Mouse (Mus musculus): ENCODE results near the gene Ndufaf2. TPM values are rescaled to one million over a fixed set of nuclear protein-coding genes. Genes with fewer than 3 reads are reported as not detected.

The Ndufaf2 gene
- total RNA-seq, 1 experiment from 2014 or later = 19.1 TPM

DNA sequence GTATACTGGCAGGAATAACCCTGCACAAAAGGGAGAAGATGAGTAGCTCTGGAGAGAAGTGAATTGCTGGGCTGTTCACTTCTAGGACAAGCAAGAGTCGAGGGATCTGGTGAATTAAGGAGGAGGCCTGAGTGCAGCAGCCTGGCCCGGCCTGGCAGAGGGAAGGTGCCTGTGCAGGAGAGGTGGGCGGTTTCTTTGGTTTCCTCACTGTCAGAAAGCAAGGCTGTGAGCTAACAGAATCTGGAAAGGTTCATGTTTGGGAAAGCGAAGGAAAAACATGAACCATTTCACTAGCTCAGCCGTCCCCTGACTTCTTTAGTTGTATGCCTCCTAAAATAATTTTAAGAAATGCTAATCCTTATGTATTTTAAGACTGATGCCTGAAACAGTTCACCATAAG lies 173.8 kb downstream of the Ndufaf2 start:
- no peak for ATAC-seq (replicated peaks; ENCODE audit: insufficient number of reproducible peaks, low FRiP score, low TSS enrichment, poor library complexity, severe bottlenecking)

DNA sequence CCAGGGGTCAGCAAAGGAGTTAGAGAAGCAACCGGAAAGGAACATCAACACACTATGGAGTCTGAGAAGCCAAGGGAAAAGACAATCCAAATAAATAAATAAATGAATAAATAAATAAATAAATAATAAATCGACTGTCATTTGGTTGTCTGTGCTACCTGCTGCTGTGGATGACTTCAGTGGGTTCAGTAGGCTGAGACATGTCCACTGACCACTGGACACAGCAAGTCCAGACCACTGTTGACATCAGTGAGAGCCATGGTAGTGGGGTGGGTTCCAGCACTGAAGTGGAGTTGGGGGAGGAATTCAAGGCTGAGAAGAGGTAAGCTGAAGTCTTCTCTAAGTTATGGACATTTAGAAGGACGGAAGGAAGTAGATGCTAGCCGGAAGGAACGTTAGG lies 174.2 kb downstream of the Ndufaf2 start:
- ATAC-seq (replicated peaks; ENCODE audit: insufficient number of reproducible peaks, low FRiP score, low TSS enrichment, poor library complexity, severe bottlenecking) = no peak

DNA sequence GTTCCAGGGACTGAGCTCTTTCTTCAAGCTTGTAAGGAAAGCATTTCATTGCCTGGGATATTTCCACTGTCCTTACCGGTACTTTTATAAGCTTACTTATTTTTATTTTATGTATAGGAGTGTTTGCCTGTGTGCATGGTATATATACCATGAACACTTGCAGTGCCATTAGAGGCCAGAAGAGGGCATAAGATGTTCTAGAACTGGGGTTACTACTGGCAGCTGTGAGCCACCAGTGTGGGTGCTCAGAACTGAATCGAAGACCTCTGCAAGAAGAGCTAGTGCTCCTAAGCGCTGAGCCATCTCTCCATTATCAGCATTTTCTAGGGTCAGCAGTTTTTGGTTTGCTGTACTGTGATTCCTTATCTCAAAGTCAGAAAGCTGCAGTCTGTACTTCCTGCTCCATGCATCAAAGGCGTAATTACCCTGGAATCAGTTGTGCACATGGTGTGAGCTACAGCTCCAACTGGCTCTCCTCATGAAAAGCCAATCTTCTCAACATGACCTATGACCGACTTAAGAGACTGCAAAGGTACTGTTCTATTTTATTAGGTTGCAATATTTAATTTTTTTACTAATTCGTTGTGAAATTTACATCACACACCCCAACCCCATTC lies 175.1 kb downstream of the Ndufaf2 start:
- ATAC-seq (replicated peaks; ENCODE audit: insufficient number of reproducible peaks, low FRiP score, low TSS enrichment, poor library complexity, severe bottlenecking) = no peak

DNA sequence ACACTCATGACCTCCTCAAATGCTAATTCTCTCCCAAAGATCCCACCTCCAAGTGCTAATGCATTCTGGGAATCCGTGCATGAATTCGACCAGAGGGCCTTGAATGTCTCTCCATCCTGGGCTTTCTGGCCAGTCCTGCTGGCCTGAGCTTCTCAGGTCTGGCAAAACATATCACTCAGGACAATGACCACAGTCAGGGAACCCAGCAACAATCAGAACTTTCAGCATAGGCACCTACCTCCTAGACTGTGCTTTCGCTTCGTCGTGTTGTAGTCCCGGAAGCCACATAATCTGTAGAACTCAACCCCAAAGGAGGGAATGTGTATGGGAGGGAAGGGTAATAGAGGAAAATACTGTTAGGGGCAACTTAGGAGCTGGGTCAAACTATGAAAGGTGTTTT lies 179.0 kb downstream of the Ndufaf2 start:
- no peak for ATAC-seq (replicated peaks; ENCODE audit: insufficient number of reproducible peaks, low FRiP score, low TSS enrichment, poor library complexity, severe bottlenecking)

DNA sequence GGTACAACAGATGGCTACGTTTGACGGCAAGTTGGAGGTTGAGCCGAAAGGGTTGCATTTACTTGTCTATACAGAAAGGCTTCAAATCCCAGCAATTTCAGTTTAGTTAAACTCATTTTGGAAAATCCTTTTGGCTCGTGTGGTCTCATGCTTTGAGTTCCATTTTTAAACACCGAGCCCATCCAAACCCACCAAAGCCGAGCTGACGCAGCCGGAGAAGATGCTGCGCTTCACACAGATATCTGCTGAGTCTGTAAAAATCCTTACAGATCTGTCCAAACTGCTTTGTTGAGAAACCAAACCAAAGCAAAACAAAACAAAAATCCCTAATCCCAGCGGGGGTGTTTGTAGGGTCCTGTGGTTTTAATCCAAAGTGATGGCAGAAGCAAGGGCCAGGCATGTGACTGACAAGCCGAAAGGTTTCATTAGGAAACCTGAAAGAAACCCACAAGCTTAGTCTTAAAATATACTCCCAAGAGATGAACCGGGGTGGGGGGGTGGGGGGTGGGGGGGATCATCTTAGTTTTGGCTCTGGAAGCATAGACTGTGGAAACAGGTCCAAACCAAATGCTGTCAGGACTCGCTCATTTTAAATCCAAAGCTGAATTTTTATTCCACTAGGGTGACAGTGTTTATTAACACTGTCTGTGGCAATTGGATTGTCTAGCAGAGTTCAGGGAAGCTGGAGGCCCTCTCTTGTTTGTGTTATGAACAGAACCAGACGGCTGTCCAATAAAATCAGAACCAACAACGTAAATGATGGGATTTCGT lies 181.4 kb downstream of the Ndufaf2 start:
- no peak for ATAC-seq (replicated peaks; ENCODE audit: insufficient number of reproducible peaks, low FRiP score, low TSS enrichment, poor library complexity, severe bottlenecking)

DNA sequence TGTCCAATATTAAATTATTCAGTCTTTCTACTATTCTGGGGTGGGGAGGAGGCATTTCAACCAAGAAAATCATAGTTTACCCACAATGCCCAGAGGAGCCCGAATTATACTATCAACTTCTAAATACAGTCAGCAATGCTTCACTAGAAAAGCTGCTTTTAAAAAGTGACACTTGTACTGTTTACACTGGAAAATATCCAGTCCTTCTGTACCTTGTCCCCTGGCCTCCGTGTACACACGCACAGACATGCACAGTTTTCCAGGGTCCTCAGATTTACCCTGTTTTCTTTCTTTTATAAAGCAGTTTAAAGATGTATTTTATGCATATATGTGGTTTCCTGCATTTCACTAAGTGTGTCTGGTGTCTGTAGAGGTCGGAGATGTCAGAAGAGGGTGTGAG lies 186.0 kb downstream of the Ndufaf2 start:
- ATAC-seq (replicated peaks; ENCODE audit: insufficient number of reproducible peaks, low FRiP score, low TSS enrichment, poor library complexity, severe bottlenecking) = no peak

DNA sequence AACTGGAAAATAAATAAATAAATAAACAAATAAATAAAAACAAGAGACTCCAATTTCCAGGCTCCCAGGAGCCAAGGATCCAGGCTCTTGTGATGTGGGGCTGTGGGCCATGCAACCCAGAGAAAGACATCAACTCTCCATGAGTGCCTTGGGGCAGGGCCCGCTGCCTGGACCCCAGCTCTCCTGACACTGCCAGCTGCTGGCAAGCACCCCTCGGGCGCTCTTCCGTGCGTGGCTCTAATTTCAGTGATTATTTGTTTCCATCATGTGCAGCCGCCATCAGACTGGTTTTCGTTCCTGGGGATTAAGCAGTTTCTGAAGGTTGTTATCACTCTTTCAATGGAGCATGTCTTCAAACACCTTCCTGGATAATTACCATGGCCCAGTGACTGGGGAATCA lies 186.6 kb downstream of the Ndufaf2 start:
- no peak for ATAC-seq (replicated peaks; ENCODE audit: insufficient number of reproducible peaks, low FRiP score, low TSS enrichment, poor library complexity, severe bottlenecking)

DNA sequence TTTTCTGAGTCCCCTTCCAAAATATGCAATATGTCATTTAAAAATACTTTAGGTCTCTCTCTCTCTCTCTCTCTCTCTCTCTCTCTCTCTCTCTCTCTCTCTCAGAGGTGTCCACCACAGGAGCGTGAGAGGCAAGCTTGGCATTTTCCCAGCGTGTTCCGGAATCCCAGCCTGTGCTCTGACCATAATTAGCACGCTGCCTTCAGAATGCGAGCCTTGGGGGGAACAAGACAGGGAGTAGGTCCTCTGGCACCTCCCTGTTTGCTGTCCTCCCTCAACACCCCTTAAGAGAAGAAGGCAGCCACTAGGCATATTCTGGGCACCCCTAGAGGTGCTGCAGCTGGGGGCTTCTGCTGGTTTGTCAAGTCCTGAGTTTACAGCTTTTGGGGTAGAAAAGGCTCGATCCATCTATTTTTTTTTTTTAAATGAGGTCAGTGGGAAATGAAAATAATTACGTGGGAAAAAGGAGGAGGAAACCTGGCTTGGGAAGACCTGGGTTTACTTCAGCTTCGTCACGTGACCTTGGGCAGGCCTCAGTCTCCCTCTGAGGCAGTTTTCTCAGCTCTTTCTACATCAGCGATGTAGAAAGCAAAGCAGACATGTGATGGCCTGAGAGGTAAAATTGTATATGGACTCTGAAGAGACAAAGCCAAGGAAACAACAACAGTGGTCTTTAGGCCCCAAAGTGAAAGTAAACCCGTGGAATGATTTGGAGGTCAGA lies 187.8 kb downstream of the Ndufaf2 start:
- ATAC-seq (replicated peaks; ENCODE audit: insufficient number of reproducible peaks, low FRiP score, low TSS enrichment, poor library complexity, severe bottlenecking) = no peak

DNA sequence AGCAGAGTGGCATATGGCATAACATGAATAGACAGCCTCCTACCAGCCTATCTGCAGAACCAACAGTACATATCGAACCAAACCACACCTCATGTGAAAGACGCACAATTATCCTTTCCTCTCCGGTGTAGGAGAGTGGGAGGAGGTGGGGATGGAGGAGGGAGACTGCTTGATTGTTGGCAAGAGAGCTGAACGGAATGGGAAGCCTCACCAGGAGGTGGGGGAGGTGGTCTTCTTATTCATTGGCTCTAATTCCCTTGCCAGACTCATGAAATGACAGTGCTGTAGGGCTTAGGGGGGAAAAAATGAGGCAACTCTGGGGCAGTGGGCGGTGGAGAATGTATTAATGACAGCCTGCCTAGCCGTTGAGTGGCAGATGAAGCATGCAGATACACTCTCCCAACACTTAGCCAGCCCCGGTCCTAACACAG lies 188.4 kb downstream of the Ndufaf2 start:
- no peak for ATAC-seq (replicated peaks; ENCODE audit: insufficient number of reproducible peaks, low FRiP score, low TSS enrichment, poor library complexity, severe bottlenecking)

DNA sequence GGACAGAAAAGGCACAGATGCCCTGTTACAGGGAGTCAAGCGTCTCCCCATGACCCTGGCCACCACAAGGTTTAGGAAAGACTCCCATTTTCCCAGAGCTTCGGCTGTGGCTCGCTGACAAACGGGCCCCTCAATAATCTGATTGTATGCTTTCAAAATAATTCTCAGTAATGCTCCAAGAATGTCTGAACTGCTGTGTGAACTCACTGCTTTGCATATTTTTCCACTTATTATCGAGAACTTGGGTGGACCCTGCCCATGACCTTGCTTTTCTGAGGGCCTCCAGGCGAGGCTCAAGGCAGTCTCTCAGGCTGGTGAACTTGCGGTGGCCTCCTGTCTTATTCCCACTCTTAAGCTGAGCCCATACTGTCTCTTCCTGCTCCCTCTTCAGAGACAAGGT lies 193.8 kb downstream of the Ndufaf2 start:
- no peak for ATAC-seq (replicated peaks; ENCODE audit: insufficient number of reproducible peaks, low FRiP score, low TSS enrichment, poor library complexity, severe bottlenecking)

DNA sequence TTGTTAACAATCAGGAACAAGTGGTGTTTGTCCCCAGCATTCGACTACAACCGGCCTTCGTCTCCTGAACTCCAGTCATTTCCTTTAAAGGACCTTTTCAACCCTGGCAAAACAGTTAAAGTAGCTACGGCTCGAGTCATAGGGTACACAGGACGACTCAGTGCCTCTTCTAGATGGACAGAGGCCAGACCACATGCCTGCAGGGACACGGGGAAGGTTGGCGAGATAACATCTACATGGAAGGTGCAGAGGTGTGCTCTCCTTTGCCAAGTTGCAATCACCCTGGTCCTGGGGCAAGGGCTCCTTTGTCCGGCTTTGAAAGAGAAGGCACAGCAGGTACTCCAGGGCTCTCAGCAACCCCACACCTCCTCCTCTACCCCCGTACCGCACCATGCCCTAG lies 195.0 kb downstream of the Ndufaf2 start:
- no peak for ATAC-seq (replicated peaks; ENCODE audit: insufficient number of reproducible peaks, low FRiP score, low TSS enrichment, poor library complexity, severe bottlenecking)

DNA sequence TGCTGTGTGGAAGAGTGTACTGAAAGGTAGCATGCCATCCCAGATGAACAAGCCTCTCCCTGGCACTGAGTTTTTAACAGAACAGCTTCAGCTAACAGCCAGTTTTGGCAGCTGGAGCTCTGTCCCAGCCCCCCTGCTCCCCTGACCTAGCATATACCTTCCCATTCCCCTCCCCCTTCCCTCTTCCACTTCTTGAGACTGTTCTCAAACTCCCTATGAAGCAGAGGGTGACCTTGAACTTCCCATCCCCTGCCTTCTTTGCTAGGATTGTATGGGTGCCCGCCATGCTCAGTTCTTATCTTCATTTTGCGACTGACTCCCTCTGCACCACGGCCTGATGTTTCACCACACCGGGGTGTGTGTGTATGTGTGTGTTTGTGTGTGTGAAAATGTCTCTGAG lies 195.7 kb downstream of the Ndufaf2 start:
- ATAC-seq (replicated peaks; ENCODE audit: insufficient number of reproducible peaks, low FRiP score, low TSS enrichment, poor library complexity, severe bottlenecking) = no peak

DNA sequence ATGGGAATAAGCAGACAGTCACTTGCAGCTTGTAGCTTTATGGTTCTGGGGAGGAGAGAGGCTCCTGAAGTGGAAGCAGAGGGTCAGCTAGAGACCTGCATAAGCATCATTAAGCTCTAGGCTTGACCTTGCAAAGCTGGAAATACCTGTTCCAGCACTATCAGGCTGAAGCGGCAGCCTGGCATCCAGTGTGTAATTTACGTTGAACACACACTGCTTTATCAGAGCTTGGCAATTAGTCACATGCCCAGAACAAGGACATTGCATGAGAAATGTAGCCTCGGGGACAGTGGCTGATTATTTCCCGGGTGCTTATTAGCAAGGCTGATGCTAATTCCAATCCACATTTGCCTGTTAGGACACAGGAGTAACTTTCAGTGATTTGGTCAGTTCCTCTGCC lies 196.5 kb downstream of the Ndufaf2 start:
- no peak for ATAC-seq (replicated peaks; ENCODE audit: insufficient number of reproducible peaks, low FRiP score, low TSS enrichment, poor library complexity, severe bottlenecking)

DNA sequence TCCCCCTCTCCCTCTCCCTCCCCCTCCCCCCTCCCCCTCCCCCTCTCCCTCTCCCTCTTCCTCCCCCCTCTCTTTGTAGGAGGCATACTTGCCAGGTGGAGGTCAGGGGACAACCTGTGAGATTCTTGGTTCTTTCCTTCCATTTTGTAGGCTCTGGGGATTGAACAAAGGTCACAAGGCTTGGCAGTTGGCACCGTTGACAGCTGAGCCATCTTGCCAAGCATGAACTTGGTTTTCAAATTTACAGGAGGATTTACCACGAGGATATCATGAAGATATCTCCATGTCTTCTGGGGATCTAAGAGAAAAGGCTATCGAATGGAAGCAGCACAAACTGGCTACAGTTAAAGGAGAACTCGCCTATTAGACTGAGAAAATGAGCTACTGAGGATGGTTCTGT lies 196.9 kb downstream of the Ndufaf2 start:
- ATAC-seq (replicated peaks; ENCODE audit: insufficient number of reproducible peaks, low FRiP score, low TSS enrichment, poor library complexity, severe bottlenecking) = no peak

DNA sequence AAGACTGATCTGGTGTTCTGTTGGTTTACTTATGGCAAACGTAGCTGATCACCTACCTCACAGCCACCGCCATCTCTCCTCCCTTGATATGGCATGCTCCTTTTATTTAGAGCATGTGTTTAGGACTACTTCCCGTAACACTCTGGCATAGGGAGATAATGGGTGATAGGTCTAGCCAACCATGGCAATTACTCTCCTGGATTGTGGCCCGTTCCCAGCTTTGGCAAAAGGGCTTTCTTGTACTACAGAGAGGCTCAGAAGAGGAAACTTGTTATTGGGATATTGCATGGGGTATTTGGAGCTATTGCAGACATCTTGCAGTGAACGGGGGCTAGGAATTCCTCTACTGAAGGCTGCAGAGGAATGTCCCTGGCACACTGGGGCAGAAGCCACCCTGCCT lies 197.9 kb downstream of the Ndufaf2 start:
- no peak for ATAC-seq (replicated peaks; ENCODE audit: insufficient number of reproducible peaks, low FRiP score, low TSS enrichment, poor library complexity, severe bottlenecking)

DNA sequence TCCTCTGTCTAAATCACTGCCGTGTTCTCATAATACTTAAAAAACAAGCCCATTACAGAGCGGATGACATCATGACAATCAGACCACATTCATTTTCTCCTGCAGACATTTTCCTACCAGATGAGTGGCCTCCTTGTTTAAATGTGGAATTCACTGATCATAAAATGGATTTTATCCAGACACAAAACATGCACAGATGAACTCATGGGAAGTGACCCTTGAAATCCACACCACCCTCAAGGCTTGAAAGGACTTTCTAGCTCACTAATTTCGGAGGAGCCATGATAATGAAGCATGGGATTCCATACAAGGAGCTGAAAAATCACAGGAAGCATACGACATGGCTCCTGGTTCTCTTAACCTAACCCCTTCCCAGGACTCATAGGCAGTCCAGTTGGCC lies 198.5 kb downstream of the Ndufaf2 start:
- ATAC-seq (replicated peaks; ENCODE audit: insufficient number of reproducible peaks, low FRiP score, low TSS enrichment, poor library complexity, severe bottlenecking) = no peak

DNA sequence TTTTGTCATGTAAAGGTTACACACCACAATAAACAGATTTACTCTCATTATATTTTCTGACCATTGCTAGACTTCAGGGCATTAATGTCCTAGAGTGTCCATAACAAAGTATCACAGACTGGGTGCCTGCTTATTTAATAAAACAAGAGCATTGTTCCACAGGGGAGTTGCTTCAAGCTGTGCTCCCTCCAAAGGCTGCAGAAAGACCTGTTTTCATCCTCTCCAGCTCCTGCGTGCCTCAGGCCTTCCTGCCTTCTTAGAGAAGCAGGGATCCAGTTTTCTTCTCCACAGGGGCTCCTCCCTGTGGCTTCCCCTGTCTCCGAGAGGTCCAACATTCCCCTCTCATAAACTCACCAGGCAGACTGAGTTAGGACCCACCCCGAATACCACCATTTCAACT lies 202.2 kb downstream of the Ndufaf2 start:
- ATAC-seq (replicated peaks; ENCODE audit: insufficient number of reproducible peaks, low FRiP score, low TSS enrichment, poor library complexity, severe bottlenecking) = no peak

DNA sequence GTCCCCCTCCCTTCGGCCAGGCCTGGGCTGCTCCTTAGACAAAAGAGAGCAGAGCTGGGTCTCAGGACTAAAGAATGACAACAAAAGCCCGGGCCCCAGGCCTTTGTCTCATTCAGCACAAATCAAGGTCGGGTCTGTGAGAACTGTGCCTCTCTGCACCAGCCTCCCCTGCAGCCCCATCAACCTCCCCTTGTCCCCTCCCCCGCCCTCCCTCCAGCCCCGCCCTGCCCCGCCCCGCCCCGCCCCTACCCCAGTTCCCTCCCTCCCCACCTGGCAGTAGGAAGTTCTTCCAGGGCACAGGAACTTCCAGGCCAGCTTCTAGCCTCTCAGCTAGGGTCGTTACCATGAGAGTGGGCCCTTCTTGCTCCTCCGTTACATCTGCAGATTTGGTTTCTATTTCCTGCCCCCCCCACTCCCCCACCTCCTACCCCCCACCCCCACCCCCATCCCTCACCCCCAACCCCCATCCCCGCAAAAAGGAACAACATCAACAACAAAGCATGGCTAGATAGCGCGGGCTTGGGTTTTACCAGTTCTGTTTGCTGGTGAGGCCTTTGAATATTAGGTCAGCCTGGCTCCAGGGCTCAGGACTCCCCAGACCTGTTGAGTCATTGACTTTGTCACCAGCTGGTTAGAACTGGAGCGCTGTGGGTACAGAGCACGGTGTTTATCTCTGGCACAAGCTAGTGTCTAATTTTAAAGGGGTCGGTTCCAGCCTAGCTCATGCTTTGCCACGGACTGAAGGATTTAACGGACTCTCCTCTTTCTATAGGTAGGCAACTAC lies 202.9 kb downstream of the Ndufaf2 start:
- no peak for ATAC-seq (replicated peaks; ENCODE audit: insufficient number of reproducible peaks, low FRiP score, low TSS enrichment, poor library complexity, severe bottlenecking)
